Mouse (Mus musculus) monocyte, adult 5-6 weeks (primary cell): Measurements from ENCODE around the gene Cars. TPM values are rescaled to one million over a fixed set of nuclear protein-coding genes. Genes with fewer than 3 reads are reported as not detected.
"Not testable (repeated sequence)": the region's sequence is repeated elsewhere in the genome, so short reads cannot be mapped to it uniquely, and the experiment has no call there.

Experiments used
- ATAC-seq: fragments of 153-309, 156-312 bp; replicated peaks from 2 replicates; pipeline ENCODE4 v1.8.0; 2017; ENCODE audit warnings: mild to moderate bottlenecking; ENCODE audit not compliant: low TSS enrichment, insufficient number of reproducible peaks, severe bottlenecking, poor library complexity, low FRiP score
- total RNA-seq: library from RNA; stranded (forward); fragments of 200-1000, 200-491, 200-594 nt; gene quantifications from 3 replicates; pipeline ENCODE4 v1.2.3, GENCODE M21; 2017

The Cars gene
- total RNA-seq, 1 experiment from 2014 or later: 19.9 TPM

- no peak for ATAC-seq
These were observed 7.6 kb downstream of the Cars start for GRCm38 (mm10) chr7:143592255-143592654.

GRCm38 (mm10) chr7:143588006-143588405 lies 11.9 kb downstream of the Cars start:
- ATAC-seq: no peak

- no peak for ATAC-seq
These were observed 12.3 kb downstream of the Cars start for GRCm38 (mm10) chr7:143587586-143587985.

- peak; percentile 72 for ATAC-seq
These were observed 15.9 kb downstream of the Cars start for GRCm38 (mm10) chr7:143583956-143584355.

- ATAC-seq: no peak
These were observed 16.9 kb downstream of the Cars start for GRCm38 (mm10) chr7:143583025-143583424.

GRCm38 (mm10) chr7:143575751-143576150 lies 24.1 kb downstream of the Cars start:
- ATAC-seq: no peak

- ATAC-seq: no peak
These were observed 34.2 kb downstream of the Cars start for GRCm38 (mm10) chr7:143565648-143566039.

- ATAC-seq: no peak
These were observed 34.8 kb downstream of the Cars start for GRCm38 (mm10) chr7:143565015-143565647.

GRCm38 (mm10) chr7:143563787-143564186 lies 36.1 kb downstream of the Cars start:
- ATAC-seq: no peak

GRCm38 (mm10) chr7:143557616-143558015 lies 42.3 kb downstream of the Cars start:
- no peak for ATAC-seq

- ATAC-seq: no peak
These were observed 42.8 kb downstream of the Cars start for GRCm38 (mm10) chr7:143556964-143557610.

GRCm38 (mm10) chr7:143549588-143550220 lies 50.2 kb downstream of the Cars start:
- no peak for ATAC-seq

GRCm38 (mm10) chr7:143548976-143549457 lies 50.9 kb downstream of the Cars start, which contains the start of gene Nap1l4:
Nap1l4 (minus strand) TSS chr7:143549106.
- ATAC-seq: peak; percentile 97

- ATAC-seq: peak; percentile 37
These were observed 51.5 kb downstream of the Cars start for GRCm38 (mm10) chr7:143548231-143548961.

GRCm38 (mm10) chr7:143546554-143546953 lies 53.3 kb downstream of the Cars start:
- no peak for ATAC-seq

GRCm38 (mm10) chr7:143544368-143544767 lies 55.5 kb downstream of the Cars start:
- ATAC-seq: no peak

GRCm38 (mm10) chr7:143538671-143539070 lies 61.2 kb downstream of the Cars start:
- no peak for ATAC-seq

- not testable (repeated sequence) for ATAC-seq
These were observed 61.7 kb downstream of the Cars start for GRCm38 (mm10) chr7:143538229-143538628.

GRCm38 (mm10) chr7:143536251-143536650 lies 63.6 kb downstream of the Cars start:
- ATAC-seq: no peak
